Mouse (Mus musculus) myocyte (in vitro differentiated cells): ENCODE results near the gene A930009A15Rik. TPM values are rescaled to one million over a fixed set of nuclear protein-coding genes. Genes with fewer than 3 reads are reported as not detected.

Source experiments
- H3K27me3 ChIP-seq: one replicate; pipeline ENCODE4 v1.6.1; 2011; ENCODE audit not compliant: control insufficient read depth, insufficient read depth, insufficient read length
- H3K36me3 ChIP-seq: one replicate; pipeline ENCODE4 v1.6.1; 2011; ENCODE audit not compliant: control insufficient read depth, insufficient read depth
- H3K4me2 ChIP-seq: one replicate; pipeline ENCODE4 v1.6.1; 2011; ENCODE audit warnings: low read depth, control low read depth
- H3K4me3 ChIP-seq: one replicate; pipeline ENCODE4 v1.5.1; 2011; ENCODE audit warnings: mild to moderate bottlenecking, control low read depth, moderate library complexity
- H3K79me2 ChIP-seq: one replicate; pipeline ENCODE4 v1.6.1; 2011; ENCODE audit not compliant: control insufficient read depth, insufficient read depth
- H3ac ChIP-seq: one replicate; pipeline ENCODE4 v1.6.1; 2011; ENCODE audit not compliant: control insufficient read depth, insufficient read length
- CEBPB ChIP-seq: IDR thresholded peaks from 2 replicates; pipeline ENCODE4 v1.6.1; 2011; ENCODE audit warnings: mild to moderate bottlenecking, moderate library complexity; ENCODE audit not compliant: poor library complexity, insufficient read depth, severe bottlenecking
- E2F4 ChIP-seq: IDR thresholded peaks from one replicate; pipeline ENCODE4 v1.6.1; 2011; ENCODE audit warnings: mild to moderate bottlenecking, control low read depth, moderate library complexity; ENCODE audit not compliant: insufficient read depth
- MAX ChIP-seq: IDR thresholded peaks from one replicate; pipeline ENCODE4 v1.6.1; 2011; ENCODE audit warnings: low read depth, mild to moderate bottlenecking, control low read depth
- MYOD1 ChIP-seq, 3 experiments: IDR thresholded peaks; one replicate each; pipeline ENCODE4 v1.6.1; 2011; ENCODE audit warnings: control low read depth in 2 of 3, low read depth in 2 of 3, mild to moderate bottlenecking in 2 of 3, moderate library complexity in 1 of 3; ENCODE audit not compliant: insufficient read length in 2 of 3, control insufficient read depth in 1 of 3
- MYOG ChIP-seq, 3 experiments: IDR thresholded peaks; one replicate each; pipeline ENCODE4 v1.6.1; 2011; ENCODE audit warnings: control low read depth in 2 of 3, low read depth in 2 of 3, mild to moderate bottlenecking in 2 of 3; ENCODE audit not compliant: insufficient read length in 2 of 3, control insufficient read depth in 1 of 3, insufficient read depth in 1 of 3
- POLR2A ChIP-seq: IDR thresholded peaks from one replicate; pipeline ENCODE4 v1.6.1; 2011; ENCODE audit warnings: low read depth, mild to moderate bottlenecking, control low read depth, moderate library complexity; ENCODE audit not compliant: insufficient read length
- POLR2AphosphoS2 ChIP-seq: IDR thresholded peaks from one replicate; pipeline ENCODE4 v1.6.1; 2011; ENCODE audit warnings: low read depth, control low read depth; ENCODE audit not compliant: insufficient read length
- REST ChIP-seq: IDR thresholded peaks from one replicate; pipeline ENCODE4 v1.6.1; 2011; ENCODE audit warnings: mild to moderate bottlenecking, control low read depth, moderate library complexity; ENCODE audit not compliant: insufficient read depth, insufficient read length
- SRF ChIP-seq: IDR thresholded peaks from one replicate; pipeline ENCODE4 v1.6.1; 2011; ENCODE audit warnings: low read depth; ENCODE audit not compliant: control insufficient read depth, insufficient read length
- TCF12 ChIP-seq: IDR thresholded peaks from one replicate; pipeline ENCODE4 v1.6.1; 2011; ENCODE audit warnings: mild to moderate bottlenecking, control low read depth; ENCODE audit not compliant: poor library complexity, insufficient read depth, severe bottlenecking
- TCF3 ChIP-seq: IDR thresholded peaks from one replicate; pipeline ENCODE4 v1.6.1; 2011; ENCODE audit warnings: low read depth, control low read depth; ENCODE audit not compliant: insufficient read length
- USF1 ChIP-seq: IDR thresholded peaks from one replicate; pipeline ENCODE4 v1.6.1; 2011; ENCODE audit warnings: low read depth, mild to moderate bottlenecking, control low read depth, moderate library complexity
- polyA plus RNA-seq: library from polyadenylated mRNA; unstranded; fragments of >200 nt; fragmentation: generic; extraction: Trizol; gene quantifications from one replicate; pipeline ENCODE4 v1.2.1, GENCODE M21; 2012; ENCODE audit warnings: missing spikeins

A930009A15Rik gene
- polyA plus RNA-seq, 1 experiment = not detected

GRCm38 (mm10) chr10:115529768-115530167 lies 40.0 kb upstream of the A930009A15Rik start:
- Histone ChIP-seq H3K79me2 (no peaks in the 10 kb centered on the region), H3K4me2 (no peak overlapping the region), H3K27me3 (no peaks in the 10 kb centered on the region), H3ac (no peak overlapping the region), H3K4me3 (no peak overlapping the region), H3K36me3 (no peaks in the 10 kb centered on the region)
- TF ChIP-seq MYOD1 (IDR thresholded peaks at IDR 0.05; ENCODE audit: control insufficient read depth in 1 of 3, insufficient read length in 2 of 3, low read depth in 2 of 3) (no peak), POLR2AphosphoS2 (no peak), TCF12 (no peak), MAX (no peak), MYOG (IDR thresholded peaks at IDR 0.05; ENCODE audit: control insufficient read depth in 1 of 3, insufficient read depth in 1 of 3, insufficient read length in 2 of 3, low read depth in 2 of 3) (no peak), REST (no peak), E2F4 (no peak), POLR2A (no peak), SRF (no peak), USF1 (no peak), CEBPB (no peak), TCF3 (no peak)

GRCm38 (mm10) chr10:115530746-115531145 lies 39.0 kb upstream of the A930009A15Rik start:
- no peak overlapping the region for H3K4me2 ChIP-seq
- H3K4me3 ChIP-seq = no peak overlapping the region
- H3ac ChIP-seq = no peak overlapping the region
- no peaks in the 10 kb centered on the region for H3K79me2 ChIP-seq
- TF ChIP-seq POLR2AphosphoS2 (no peak), POLR2A (no peak), USF1 (no peak), REST (no peak), SRF (no peak), MYOD1 (IDR thresholded peaks at IDR 0.05; ENCODE audit: control insufficient read depth in 1 of 3, insufficient read length in 2 of 3, low read depth in 2 of 3) (no peak), MAX (no peak), TCF12 (no peak), E2F4 (no peak), MYOG (IDR thresholded peaks at IDR 0.05; ENCODE audit: control insufficient read depth in 1 of 3, insufficient read depth in 1 of 3, insufficient read length in 2 of 3, low read depth in 2 of 3) (no peak), CEBPB (no peak), TCF3 (no peak)
- no peaks in the 10 kb centered on the region for H3K27me3 ChIP-seq
- no peaks in the 10 kb centered on the region for H3K36me3 ChIP-seq

- Histone ChIP-seq H3ac (no peak overlapping the region), H3K27me3 (no peaks in the 10 kb centered on the region), H3K4me2 (no peak overlapping the region), H3K36me3 (no peaks in the 10 kb centered on the region), H3K4me3 (no peak overlapping the region), H3K79me2 (no peaks in the 10 kb centered on the region)
- TF ChIP-seq MYOD1 (IDR thresholded peaks at IDR 0.05; ENCODE audit: control insufficient read depth in 1 of 3, insufficient read length in 2 of 3, low read depth in 2 of 3) (no peak), TCF12 (no peak), E2F4 (no peak), POLR2AphosphoS2 (no peak)
Measured at GRCm38 (mm10) chr10:115542917-115543316, 26.9 kb upstream of the A930009A15Rik start.

GRCm38 (mm10) chr10:115550253-115550652 lies 19.5 kb upstream of the A930009A15Rik start:
- Histone ChIP-seq H3K36me3 (no peaks in the 10 kb centered on the region), H3K27me3 (no peaks in the 10 kb centered on the region), H3K4me2 (no peak overlapping the region), H3ac (no peak overlapping the region), H3K4me3 (no peak overlapping the region), H3K79me2 (no peaks in the 10 kb centered on the region)
- no peak for TF ChIP-seq POLR2AphosphoS2

GRCm38 (mm10) chr10:115551069-115551468 lies 18.7 kb upstream of the A930009A15Rik start:
- TF ChIP-seq TCF12 (no peak), SRF (no peak), TCF3 (no peak), REST (no peak), POLR2AphosphoS2 (no peak), POLR2A (no peak), CEBPB (no peak), E2F4 (no peak), MYOD1 (IDR thresholded peaks at IDR 0.05; ENCODE audit: control insufficient read depth in 1 of 3, insufficient read length in 2 of 3, low read depth in 2 of 3) (no peak), USF1 (no peak), MYOG (IDR thresholded peaks at IDR 0.05; ENCODE audit: control insufficient read depth in 1 of 3, insufficient read depth in 1 of 3, insufficient read length in 2 of 3, low read depth in 2 of 3) (no peak), MAX (no peak)
- H3K27me3 ChIP-seq = no peaks in the 10 kb centered on the region
- H3K4me3 ChIP-seq = no peak overlapping the region
- no peaks in the 10 kb centered on the region for H3K36me3 ChIP-seq
- no peak overlapping the region for H3K4me2 ChIP-seq
- no peaks in the 10 kb centered on the region for H3K79me2 ChIP-seq
- H3ac ChIP-seq = no peak overlapping the region
